Mouse (Mus musculus) kidney, postnatal 36 days (tissue): ENCODE measurements at regions not wholly inside any gene's neighbourhood (a gene's known extent, or its start where the extent isn't known, plus 50 kb on each side); places are given as distances from the start of the nearest gene placed in this dataset.

ENCODE experiments used
- DNase-seq, 2 experiments: peaks; one replicate each; pipeline ENCODE4 v3.0.0; 2021 to 2022; ENCODE audit warnings: mixed read lengths in 2 of 2

GRCm38 (mm10) chrY:74732116-74732515, 108.4 kb downstream of the Gm21913 start:
- peak in 1 of 2 experiments; percentile 26 for DNase-seq
